Comparison of ENCODE assay signal across 14 mouse cellular contexts in the genomic region with DNA sequence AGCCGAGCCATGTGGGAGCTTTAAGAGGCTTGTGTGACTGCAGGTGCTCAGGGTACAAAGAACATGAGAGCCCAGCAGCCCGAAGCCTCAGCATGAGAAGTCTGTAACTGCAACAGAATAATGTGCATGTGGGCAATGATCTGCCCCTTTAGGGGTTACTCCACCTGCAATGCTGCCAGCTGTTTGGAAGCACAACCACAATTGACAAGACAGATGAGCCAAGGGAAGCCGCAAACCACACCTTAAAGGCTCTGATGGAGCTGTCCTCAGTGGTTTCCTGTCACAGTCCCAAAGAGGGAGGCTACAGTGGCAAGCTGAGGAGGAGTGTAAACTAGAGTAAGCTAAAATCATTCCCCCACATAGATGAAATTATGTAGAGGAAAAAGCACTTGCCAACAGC.
DNase-seq lines count a peak whose midpoint lies in the region; ATAC-seq lines count a peak whose summit lies in the region.
"Had no signal": no experiment of that assay in that cellular context is flagged by ENCODE, and none has a peak within 500 bp of the region (broad histone marks: within the 10 kb centered on the region; RNA-seq: fewer than 3 reads in every experiment).

No protein-coding gene starts in this region.

- ATAC-seq in cerebellum, adult (ENCODE audit: insufficient number of reproducible peaks, low FRiP score, low TSS enrichment) = no peak
- ATAC-seq: inflammation-experienced regulatory T-cells, adult 6 months; liver, postnatal 0 days; midbrain, embryonic 13.5 days had no signal

- DNase-seq in 416B (ENCODE audit: low read depth) (peak; percentile 68), adipocyte (ENCODE audit: low spot score) (no peak)
- peak; percentile 29 for DNase-seq in CD4-positive, CD25-positive, alpha-beta regulatory T cell, adult 2 months (ENCODE audit: low read depth, low spot score)
- DNase-seq in induced T-regulatory cell, adult 2 months (ENCODE audit: low read depth) = peak; percentile 49
- DNase-seq in thymus, postnatal 10 days (ENCODE audit: low spot score in 2 of 2) = peak; percentile 81 to 83
- DNase-seq in cerebellum, postnatal 10 days = no peak
- DNase-seq: adrenal gland, postnatal 14 days; cerebellum, adult 18-20 months; gastrocnemius, postnatal 14 days; heart, postnatal 4 days; liver, postnatal 0 days had no signal

Comparison
In these comparisons a context has a peak if more than half of its experiments do, and no peak if none do; other contexts are left out.
1. DNase-seq: peak in 416B (single experiment), CD4-positive, CD25-positive, alpha-beta regulatory T cell, adult 2 months (single experiment), induced T-regulatory cell, adult 2 months (single experiment) and thymus, postnatal 10 days (2 of 2); none in cerebellum, postnatal 10 days (0 of 2) and adipocyte (single experiment).